Mouse (Mus musculus) heart, adult 8-10 months (tissue): ENCODE data around the gene Corin. TPM values are rescaled to one million over a fixed set of nuclear protein-coding genes. Genes with fewer than 3 reads are reported as not detected.
A peak's percentile ranks its signal among the peaks of the same experiment; 100 is the strongest.

Experiments
- DNase-seq: peaks from one replicate; pipeline ENCODE4 v3.0.0; 2022; ENCODE audit warnings: low spot score
- total RNA-seq, 4 experiments: library from RNA; stranded (reverse); gene quantifications; 2 replicates each; pipeline ENCODE4 v1.2.4; 2022

Corin gene
- total RNA-seq, result 100 to 1,000 TPM; 126 to 177 (median 144) TPM

DNA sequence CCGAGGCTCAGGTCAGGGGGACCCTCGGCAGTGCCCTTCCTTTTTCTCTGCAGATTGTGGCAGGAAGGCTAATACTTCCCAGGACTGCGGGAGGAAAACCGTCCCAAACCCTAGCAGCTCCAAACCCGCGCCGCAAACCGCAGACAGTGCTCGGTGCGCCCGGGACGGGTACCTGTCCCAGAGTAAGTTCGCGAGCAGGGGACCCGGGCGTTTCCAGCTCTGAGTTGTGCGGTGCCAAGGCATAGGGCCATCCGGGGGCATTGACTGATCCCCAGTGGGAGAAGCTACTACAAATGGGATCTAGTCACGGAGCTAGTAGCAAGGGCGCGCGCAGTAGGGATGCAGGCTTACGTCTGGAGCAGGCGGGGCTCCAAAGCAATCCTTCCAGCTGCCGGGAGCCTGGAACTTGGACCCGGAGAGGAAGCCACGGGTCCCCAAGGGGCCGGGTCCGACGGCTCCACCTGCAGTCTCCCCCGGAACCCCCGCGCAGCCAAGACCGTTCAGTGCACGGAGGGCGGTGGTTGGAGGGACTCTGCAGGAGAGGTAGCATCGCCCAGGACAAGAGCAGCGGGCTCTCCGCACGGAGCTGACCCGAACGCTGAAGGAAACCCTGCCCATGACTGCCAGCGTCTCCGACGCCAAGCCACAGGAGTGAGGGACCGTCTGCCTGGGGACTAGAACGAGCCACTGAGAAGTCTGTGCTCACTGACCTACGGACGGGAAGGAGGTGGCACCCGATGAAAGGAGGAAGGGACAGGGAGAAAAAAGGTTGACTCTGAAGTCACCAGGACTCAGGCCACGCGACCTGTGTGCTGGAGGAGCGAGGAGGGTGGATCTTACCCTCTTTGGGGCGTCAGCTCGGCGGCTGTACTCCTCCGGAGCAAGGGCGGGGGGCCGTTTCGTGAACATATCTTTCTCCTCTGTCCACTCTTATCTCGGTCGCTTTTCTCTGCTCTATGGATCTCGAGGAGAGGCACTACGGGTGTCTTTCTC lies at the start of gene Corin:
TSS of gene Corin (minus strand) at position 943 of the 993 bp plus-strand sequence.
- no peak for DNase-seq

DNA sequence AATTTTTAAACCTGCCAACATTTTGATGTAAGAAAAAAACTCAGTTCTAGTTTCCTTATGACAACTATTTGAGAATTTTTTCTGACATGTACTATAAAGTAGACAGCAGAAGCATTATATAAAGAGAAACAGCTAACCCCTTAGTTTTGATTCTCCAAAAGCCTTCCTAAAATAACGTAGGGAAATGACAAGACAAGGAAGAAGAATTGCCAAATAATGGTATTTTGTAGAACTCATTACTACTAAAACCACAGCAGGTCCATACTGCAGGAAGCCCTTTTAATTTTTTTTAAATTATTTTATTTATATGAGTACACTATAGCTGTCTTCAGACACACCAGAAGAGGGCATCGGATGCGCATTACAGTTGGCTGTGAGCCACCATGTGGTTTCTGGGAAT lies 46.9 kb upstream of the Corin start:
- no peak for DNase-seq

DNA sequence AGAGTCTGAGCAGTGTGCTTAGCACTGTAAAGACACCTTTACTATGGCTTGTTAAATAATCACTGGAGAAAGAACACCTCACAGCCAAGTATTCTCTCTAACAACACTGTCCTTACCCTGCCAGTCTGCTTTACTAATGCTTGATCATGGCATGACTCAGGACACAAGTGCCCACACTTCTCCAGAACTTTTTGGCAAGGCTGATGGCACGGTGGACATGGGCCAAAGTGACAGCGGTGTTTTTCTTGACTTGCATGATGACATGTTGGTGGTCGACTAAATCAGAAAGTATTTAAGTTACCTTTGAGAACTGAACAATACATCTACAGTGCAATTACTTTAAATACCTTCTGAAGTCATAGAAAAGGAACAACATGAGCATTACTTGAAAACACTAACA lies 24.6 kb upstream of the Corin start:
- no peak for DNase-seq

- DNase-seq, result no peak
Observed at GRCm38 (mm10) chr5:72513808-72514207, 9.5 kb upstream of the Corin start.

DNA sequence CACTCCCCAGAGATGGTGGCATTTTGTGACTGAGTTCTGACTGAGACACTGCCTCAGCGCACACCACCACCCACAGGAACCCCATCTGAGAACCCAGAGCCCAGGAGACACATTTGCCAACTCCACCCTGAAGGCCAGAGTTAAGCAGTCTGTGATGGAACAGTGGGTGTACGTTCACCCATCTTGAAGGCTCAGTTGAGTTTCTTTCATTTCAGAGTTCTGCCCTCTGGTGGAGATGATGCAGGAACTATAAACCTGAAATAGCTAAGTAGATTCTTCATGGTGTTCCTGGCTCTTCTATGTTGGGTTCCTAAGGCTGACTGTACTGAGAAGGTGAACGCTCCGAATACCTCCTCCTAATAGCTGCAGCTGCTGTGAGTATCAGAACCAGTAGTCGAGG lies 1.5 kb upstream of the Corin start:
- no peak for DNase-seq

- no peak for DNase-seq
Observed at GRCm38 (mm10) chr5:72502778-72503177, 1.5 kb downstream of the Corin start.

GRCm38 (mm10) chr5:72501763-72502162 lies 2.5 kb downstream of the Corin start:
- DNase-seq, result no peak

DNA sequence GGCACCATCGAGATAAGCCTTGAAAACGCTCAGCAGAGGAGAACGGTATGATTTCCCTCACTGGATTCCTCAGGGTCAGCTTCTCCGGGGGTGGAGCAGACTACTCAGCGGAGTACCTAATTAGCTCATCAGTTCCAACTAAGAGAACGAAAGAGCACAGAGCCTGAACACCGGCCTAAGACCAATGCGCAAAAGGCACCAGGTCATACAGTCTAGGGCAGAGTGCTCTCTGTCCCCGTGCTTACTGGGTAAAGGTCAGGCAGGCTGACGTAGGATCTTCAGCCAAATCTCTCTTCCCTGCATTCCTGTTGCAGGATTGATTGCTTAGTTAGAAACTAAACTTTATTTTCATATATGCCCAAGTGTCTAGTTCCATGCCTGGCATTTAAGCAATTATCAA lies 6.0 kb downstream of the Corin start:
- DNase-seq, result no peak

DNA sequence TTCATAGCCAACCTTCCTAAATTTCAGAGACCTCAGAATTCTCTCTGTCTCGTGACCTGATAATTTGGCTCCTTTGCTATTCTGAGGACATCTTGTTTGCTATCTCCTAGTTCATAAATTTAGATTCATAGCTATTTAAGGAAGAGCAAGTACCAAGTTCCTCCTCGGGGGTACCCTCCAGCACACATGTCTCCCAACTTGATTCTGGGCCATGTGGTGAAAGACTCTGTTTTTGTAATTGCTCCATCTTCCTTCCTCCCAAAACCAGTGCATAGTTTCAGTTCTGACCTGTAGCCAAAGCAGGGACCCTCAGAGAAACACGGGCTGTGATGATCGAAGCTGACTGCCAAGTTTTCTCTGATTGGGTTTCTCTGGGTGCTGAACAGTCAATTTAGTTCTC lies 7.5 kb downstream of the Corin start:
- DNase-seq, result no peak

DNA sequence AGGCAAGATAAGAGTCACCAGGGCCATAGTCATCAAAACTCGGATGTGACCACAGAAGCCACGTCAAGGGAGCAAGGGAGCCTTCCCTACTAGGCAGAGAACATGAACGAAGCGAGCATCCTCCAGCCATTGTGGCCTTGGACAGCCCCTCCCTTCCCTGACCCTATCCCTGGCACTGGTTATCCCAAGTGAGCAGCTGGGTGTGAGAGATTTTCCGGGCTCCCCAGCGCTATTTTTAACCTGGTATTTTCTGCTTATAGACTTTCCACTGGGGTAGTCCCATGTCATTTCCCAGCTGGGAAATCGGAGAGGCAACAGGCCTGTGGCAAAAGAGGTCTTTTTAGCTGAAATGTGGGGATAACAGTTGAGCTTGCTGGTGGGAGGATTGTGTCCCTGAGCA lies 10.4 kb downstream of the Corin start:
- DNase-seq, result peak; percentile 44

DNA sequence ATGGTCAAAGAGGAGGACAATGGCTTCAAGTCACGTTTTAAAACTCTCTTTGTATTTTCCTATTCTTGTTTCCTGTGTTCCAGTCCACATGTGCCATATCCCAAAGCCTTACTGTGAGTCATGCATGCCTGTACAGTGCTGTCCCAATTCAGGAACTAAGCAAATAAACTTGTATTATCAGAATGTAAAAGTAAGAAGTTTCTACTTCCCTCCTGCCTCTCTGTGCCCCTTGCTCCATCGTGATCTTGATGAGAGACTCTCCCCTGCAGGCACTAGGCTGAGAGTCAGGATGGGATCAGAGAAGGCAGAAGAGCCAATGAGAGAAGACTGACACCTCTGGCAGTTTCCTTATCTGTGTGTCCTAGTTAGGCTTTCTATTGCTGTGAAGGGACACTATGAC lies 13.0 kb downstream of the Corin start:
- no peak for DNase-seq

- no peak for DNase-seq
Observed at GRCm38 (mm10) chr5:72480456-72480855, 23.8 kb downstream of the Corin start.

DNA sequence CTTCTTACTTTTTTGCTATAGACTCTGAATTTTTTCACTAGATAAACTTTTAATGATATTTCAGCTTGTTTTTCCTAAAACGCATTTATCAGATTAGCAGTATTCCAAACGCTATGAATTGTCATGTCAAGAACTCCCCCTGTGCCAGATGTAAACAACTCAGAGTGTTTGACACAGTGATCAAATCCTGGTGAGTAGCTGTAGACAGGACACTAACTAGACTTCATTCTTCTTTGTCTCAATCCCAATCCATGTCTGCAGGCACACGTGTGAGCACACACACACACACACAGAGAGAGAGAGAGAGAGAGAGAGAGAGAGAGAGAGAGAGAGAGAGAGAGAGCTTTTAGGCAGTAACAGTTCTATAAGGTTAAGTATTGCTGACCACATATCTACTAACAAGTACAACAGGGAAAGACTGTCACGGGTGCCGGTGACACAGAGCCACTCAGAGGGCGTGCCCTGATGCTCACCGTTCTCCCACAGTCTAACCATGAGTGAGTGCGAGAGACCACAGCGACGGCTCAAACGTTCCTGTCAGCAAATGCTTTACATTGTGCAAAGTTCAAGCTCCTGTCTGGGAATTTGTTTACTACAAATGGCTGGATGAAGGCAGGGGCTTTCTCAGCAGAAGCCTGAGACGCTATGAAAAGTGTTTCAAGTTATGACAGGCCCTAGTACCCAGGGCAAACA lies 31.8 kb downstream of the Corin start:
- no peak for DNase-seq

GRCm38 (mm10) chr5:72471746-72472145 lies 32.5 kb downstream of the Corin start:
- DNase-seq, result no peak

DNA sequence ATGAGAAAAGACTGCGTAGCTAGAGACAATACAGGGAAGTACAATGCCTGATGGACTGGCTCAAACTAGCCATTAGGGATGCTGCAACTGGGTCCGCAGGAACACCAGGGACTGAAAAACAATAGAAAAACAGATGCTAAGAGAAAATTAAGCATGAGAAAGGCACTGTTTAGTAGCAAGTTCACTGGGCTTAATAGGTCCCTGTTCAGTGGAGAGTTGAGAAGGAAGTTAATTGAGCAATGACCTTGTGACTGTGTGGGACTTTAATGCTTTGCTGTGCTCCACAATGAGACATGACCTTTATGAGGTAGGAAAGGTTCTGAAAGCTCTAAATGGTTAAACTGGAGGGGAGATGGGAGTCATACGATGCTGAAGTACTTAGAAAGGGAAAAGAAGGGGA lies 39.3 kb downstream of the Corin start:
- no peak for DNase-seq

GRCm38 (mm10) chr5:72459374-72460112 lies 44.7 kb downstream of the Corin start:
- no peak for DNase-seq

DNA sequence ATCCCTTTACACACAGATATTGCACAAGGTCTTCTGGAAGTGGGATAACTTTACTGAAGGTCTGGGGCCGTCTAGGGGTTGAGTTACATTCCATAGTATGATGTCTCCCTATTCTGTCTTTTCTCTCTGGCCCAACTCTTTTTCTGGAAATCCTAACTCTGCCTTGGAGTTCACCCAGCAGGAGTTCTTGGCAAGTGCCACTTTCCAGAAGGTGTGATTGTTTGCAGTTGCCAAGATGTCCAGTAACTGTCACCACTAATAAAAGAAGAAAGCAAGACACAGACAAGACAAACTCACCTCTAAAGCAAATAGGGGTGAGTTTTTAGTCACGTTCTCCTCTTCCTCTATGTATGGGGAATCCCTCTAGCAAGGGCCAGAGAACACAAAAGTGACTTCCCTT lies 50.6 kb downstream of the Corin start:
- DNase-seq, result peak; percentile 45

- no peak for DNase-seq
Observed at GRCm38 (mm10) chr5:72453176-72453575, 51.1 kb downstream of the Corin start.

DNA sequence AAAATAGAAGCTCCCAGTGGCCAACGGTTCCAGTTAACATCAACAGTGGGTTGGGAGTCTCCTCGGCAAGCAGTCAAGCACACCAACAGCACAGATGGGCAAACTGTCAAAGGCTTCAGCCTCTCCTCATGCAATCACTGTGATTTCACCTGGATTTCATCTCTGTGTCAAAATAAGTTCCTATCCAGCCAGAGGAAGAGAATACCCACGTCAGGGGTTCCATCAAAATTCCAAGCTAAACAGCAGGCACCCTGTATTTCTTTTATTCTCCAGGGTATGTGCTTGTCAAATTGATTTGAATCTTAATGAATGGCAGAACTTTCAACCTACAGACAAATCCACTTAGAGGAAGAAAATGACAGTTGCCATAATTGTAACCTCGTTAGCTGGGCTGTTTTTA lies 51.5 kb downstream of the Corin start:
- no peak for DNase-seq

- no peak for DNase-seq
Observed at GRCm38 (mm10) chr5:72448846-72449245, 55.4 kb downstream of the Corin start.

GRCm38 (mm10) chr5:72446104-72446503 lies 58.2 kb downstream of the Corin start:
- DNase-seq, result peak; percentile 67

GRCm38 (mm10) chr5:72443946-72444345 lies 60.3 kb downstream of the Corin start:
- DNase-seq, result no peak
